Mouse (Mus musculus) MEL (cell line): ENCODE results near the gene Cd82. TPM values are rescaled to one million over a fixed set of nuclear protein-coding genes. Genes with fewer than 3 reads are reported as not detected.

Experiments used
- DNase-seq: peaks from one replicate; pipeline ENCODE4 v3.0.0; 2011; ENCODE audit warnings: low read depth, low spot score
- H3K27ac ChIP-seq: 2 replicates; pipeline ENCODE4 v1.5.1; 2012; ENCODE audit warnings: low read depth, mild to moderate bottlenecking, control low read depth, low read length, moderate library complexity; ENCODE audit not compliant: control insufficient read depth
- H3K27me3 ChIP-seq, 2 experiments: fragments of 150-350 bp in 1 of 2; sonication (generic) in 1 of 2; 2 replicates each; pipeline ENCODE4 v1.6.1; 2012; ENCODE audit warnings: low read length in 2 of 2, mild to moderate bottlenecking in 2 of 2, improper control_type of control experiment in 1 of 2, moderate library complexity in 1 of 2; ENCODE audit not compliant: insufficient read depth in 2 of 2, control insufficient read depth in 1 of 2
- H3K36me3 ChIP-seq, 2 experiments: 2 replicates each; pipeline ENCODE4 v1.6.1; 2012 to 2014; ENCODE audit warnings: low read length in 2 of 2, improper control_type of control experiment in 1 of 2, inconsistent platforms in 1 of 2, mild to moderate bottlenecking in 1 of 2; ENCODE audit not compliant: insufficient read depth in 2 of 2, control insufficient read depth in 1 of 2
- H3K4me1 ChIP-seq, 2 experiments: fragments of 150-350 bp in 1 of 2; sonication (generic) in 1 of 2; 2 replicates each; pipeline ENCODE4 v1.6.1; 2012; ENCODE audit warnings: low read length in 2 of 2, improper control_type of control experiment in 1 of 2, mild to moderate bottlenecking in 1 of 2; ENCODE audit not compliant: insufficient read depth in 2 of 2, control insufficient read depth in 1 of 2
- H3K4me3 ChIP-seq, 2 experiments: fragments of 150-350 bp in 1 of 2; sonication (generic) in 1 of 2; 2 replicates each; pipeline ENCODE4 v1.5.1; 2012; ENCODE audit warnings: low read depth in 2 of 2, low read length in 2 of 2, mild to moderate bottlenecking in 2 of 2, moderate library complexity in 2 of 2, control low read depth in 1 of 2, improper control_type of control experiment in 1 of 2; ENCODE audit not compliant: control insufficient read depth in 1 of 2, insufficient read depth in 1 of 2
- H3K79me2 ChIP-seq: 2 replicates; pipeline ENCODE4 v1.6.1; 2012; ENCODE audit warnings: mild to moderate bottlenecking, low read length, moderate library complexity; ENCODE audit not compliant: control insufficient read depth, poor library complexity, insufficient read depth
- H3K9ac ChIP-seq: 2 replicates; pipeline ENCODE4 v1.6.1; 2012; ENCODE audit warnings: low read depth, mild to moderate bottlenecking, control low read depth, low read length, moderate library complexity; ENCODE audit not compliant: control insufficient read depth, poor library complexity, severe bottlenecking
- H3K9me3 ChIP-seq: fragments of 150-350 bp; sonication (generic); replicated peaks from 2 replicates; pipeline ENCODE4 v1.6.1; 2012; ENCODE audit warnings: mild to moderate bottlenecking, low read length, improper control_type of control experiment, moderate library complexity; ENCODE audit not compliant: insufficient read depth
- BHLHE40 ChIP-seq: IDR thresholded peaks from 2 replicates; pipeline ENCODE4 v1.6.1; 2012; ENCODE audit warnings: low read depth, mild to moderate bottlenecking, inconsistent platforms, low read length, improper control_type of control experiment, borderline replicate concordance
- CHD1 ChIP-seq: IDR thresholded peaks from 2 replicates; pipeline ENCODE4 v1.6.1; 2012; ENCODE audit warnings: low read depth, mild to moderate bottlenecking, inconsistent platforms, low read length, improper control_type of control experiment
- CHD2 ChIP-seq: IDR thresholded peaks from 2 replicates; pipeline ENCODE4 v1.6.1; 2011; ENCODE audit warnings: low read length, improper control_type of control experiment
- ELF1 ChIP-seq: IDR thresholded peaks from 2 replicates; pipeline ENCODE4 v1.6.1; 2014; ENCODE audit warnings: low read depth, mild to moderate bottlenecking, inconsistent platforms, low read length, improper control_type of control experiment, moderate library complexity
- ETS1 ChIP-seq: IDR thresholded peaks from 2 replicates; pipeline ENCODE4 v1.6.1; 2012; ENCODE audit warnings: low read depth, mild to moderate bottlenecking, inconsistent platforms, low read length, improper control_type of control experiment, moderate library complexity
- KAT2A ChIP-seq: conservative IDR thresholded peaks from 2 replicates; pipeline ENCODE4 v1.6.1; 2012; ENCODE audit warnings: low read depth, low read length, improper control_type of control experiment, inconsistent platforms
- MAZ ChIP-seq: IDR thresholded peaks from 2 replicates; pipeline ENCODE4 v1.6.1; 2012; ENCODE audit warnings: low read depth, mild to moderate bottlenecking, inconsistent platforms, low read length, improper control_type of control experiment
- MEF2A ChIP-seq: IDR thresholded peaks from 2 replicates; pipeline ENCODE4 v1.6.1; 2014; ENCODE audit warnings: low read depth, mild to moderate bottlenecking, inconsistent platforms, low read length, improper control_type of control experiment; ENCODE audit not compliant: poor library complexity, insufficient replicate concordance, severe bottlenecking; ENCODE audit errors: extremely low read depth
- MXI1 ChIP-seq: IDR thresholded peaks from 2 replicates; pipeline ENCODE4 v1.6.1; 2011; ENCODE audit warnings: mild to moderate bottlenecking, low read depth, low read length, improper control_type of control experiment
- MYC ChIP-seq: IDR thresholded peaks from 2 replicates; pipeline ENCODE4 v1.6.1; 2011; ENCODE audit warnings: low read depth, mild to moderate bottlenecking, low read length, improper control_type of control experiment, moderate library complexity
- POLR2A ChIP-seq, 2 experiments: IDR thresholded peaks; 2 replicates each; pipeline ENCODE4 v1.6.1; 2011 to 2012; ENCODE audit warnings: low read length in 2 of 2, mild to moderate bottlenecking in 2 of 2, control low read depth in 1 of 2, improper control_type of control experiment in 1 of 2, low read depth in 1 of 2, moderate library complexity in 1 of 2; ENCODE audit not compliant: control insufficient read depth in 1 of 2, insufficient read depth in 1 of 2, poor library complexity in 1 of 2
- RAD21 ChIP-seq: IDR thresholded peaks from 2 replicates; pipeline ENCODE4 v1.6.1; 2011; ENCODE audit warnings: mild to moderate bottlenecking, low read depth, low read length, improper control_type of control experiment
- SMC3 ChIP-seq: IDR thresholded peaks from 2 replicates; pipeline ENCODE4 v1.6.1; 2011; ENCODE audit warnings: low read depth, low read length, improper control_type of control experiment
- TAL1 ChIP-seq: IDR thresholded peaks from 2 replicates; pipeline ENCODE4 v1.6.1; 2012; ENCODE audit warnings: mild to moderate bottlenecking, inconsistent platforms, low read length, moderate library complexity, mixed read lengths
- UBTF ChIP-seq: IDR thresholded peaks from 2 replicates; pipeline ENCODE4 v1.6.1; 2012; ENCODE audit warnings: low read depth, mild to moderate bottlenecking, inconsistent platforms, low read length, improper control_type of control experiment, moderate library complexity, borderline replicate concordance; ENCODE audit not compliant: insufficient read depth
- USF1 ChIP-seq: IDR thresholded peaks from 2 replicates; pipeline ENCODE4 v1.6.1; 2014; ENCODE audit warnings: low read depth, mild to moderate bottlenecking, inconsistent platforms, low read length, improper control_type of control experiment, moderate library complexity
- ZC3H11A ChIP-seq: IDR thresholded peaks from 2 replicates; pipeline ENCODE4 v1.6.1; 2012; ENCODE audit warnings: low read depth, mild to moderate bottlenecking, inconsistent platforms, low read length, improper control_type of control experiment
- polyA plus RNA-seq, 2 experiments: library from polyadenylated mRNA; stranded (reverse) in 1 of 2; unstranded in 1 of 2; fragments of >175 nt in 1 of 2; fragments of >200 nt in 1 of 2; gene quantifications; 2 replicates each; pipeline versions ENCODE4 v1.2.1 to v1.2.4; 2012; ENCODE audit warnings: low replicate concordance in 2 of 2, low read depth in 1 of 2; ENCODE audit not compliant: insufficient read length in 2 of 2, insufficient read depth in 1 of 2, missing spikeins in 1 of 2
- total RNA-seq: library from RNA; depleted of rRNA; stranded (reverse); fragments of 300-350 nt; gene quantifications from 2 replicates; pipeline ENCODE4 v1.2.3, GENCODE M21; 2012

Cd82 gene
- total and polyA plus RNA-seq, 3 experiments: 37.6 to 59.7 TPM; not detected in 1

DNA sequence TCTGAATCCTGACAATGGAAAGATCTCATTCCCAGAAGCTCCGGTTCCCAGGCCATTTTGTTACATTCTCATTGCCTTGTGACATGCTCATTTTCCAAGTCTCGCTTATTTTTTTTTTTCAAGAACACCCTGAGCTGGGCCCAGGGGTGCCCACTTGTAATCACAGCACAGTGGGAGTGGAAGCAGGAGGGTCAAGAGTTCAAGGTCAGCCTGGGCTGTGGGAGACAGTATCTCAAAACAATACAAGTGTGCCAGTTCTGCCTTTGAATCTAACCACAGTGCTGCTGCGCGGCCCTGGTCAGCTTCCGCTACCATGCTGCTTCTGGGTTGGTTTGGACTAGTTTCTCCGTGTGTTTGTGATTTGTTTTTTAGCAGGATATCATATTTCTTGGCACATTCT, 59.7 kb downstream of the Cd82 start:
- no peaks in the 10 kb centered on the region for H3K36me3 ChIP-seq
- no peaks in the 10 kb centered on the region for H3K79me2 ChIP-seq
- peaks cover 6 to 10% of the 10 kb centered on the region in 2 experiments for H3K27me3 ChIP-seq
- DNase-seq: no peak
- H3K27ac ChIP-seq: no peak overlapping the region
- H3K9ac ChIP-seq: no peak overlapping the region
- H3K9me3 ChIP-seq: no peaks in the 10 kb centered on the region
- TF ChIP-seq ETS1 (no peak), SMC3 (no peak), UBTF (no peak), RAD21 (no peak), USF1 (no peak), TAL1 (no peak), MAZ (no peak), CHD2 (no peak), BHLHE40 (no peak), MEF2A (no peak), KAT2A (no peak)
- no peaks in the 10 kb centered on the region for H3K4me1 ChIP-seq
- no peak overlapping the region for H3K4me3 ChIP-seq

DNA sequence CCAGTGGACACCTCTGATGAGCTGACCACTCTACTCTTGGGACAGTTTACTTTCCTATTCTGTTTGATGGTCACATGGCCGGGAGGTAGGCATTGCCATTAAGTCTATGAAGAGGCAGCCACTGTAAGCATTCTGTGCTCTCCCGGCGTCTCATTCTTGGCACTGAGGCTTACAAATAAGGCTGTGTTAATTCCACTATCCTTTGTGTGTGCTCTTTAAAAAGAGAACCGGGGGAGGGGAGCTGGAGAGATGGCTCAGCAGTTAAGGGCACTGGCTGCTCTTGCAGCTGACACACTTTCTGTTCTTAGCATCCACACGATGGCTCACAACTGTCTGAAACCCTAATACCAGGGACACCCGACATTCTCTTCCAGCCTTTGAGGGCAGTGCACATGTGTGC, 71.7 kb downstream of the Cd82 start:
- Histone ChIP-seq H3K9ac (no peak overlapping the region), H3K79me2 (no peaks in the 10 kb centered on the region), H3K4me3 (no peak overlapping the region)

DNA sequence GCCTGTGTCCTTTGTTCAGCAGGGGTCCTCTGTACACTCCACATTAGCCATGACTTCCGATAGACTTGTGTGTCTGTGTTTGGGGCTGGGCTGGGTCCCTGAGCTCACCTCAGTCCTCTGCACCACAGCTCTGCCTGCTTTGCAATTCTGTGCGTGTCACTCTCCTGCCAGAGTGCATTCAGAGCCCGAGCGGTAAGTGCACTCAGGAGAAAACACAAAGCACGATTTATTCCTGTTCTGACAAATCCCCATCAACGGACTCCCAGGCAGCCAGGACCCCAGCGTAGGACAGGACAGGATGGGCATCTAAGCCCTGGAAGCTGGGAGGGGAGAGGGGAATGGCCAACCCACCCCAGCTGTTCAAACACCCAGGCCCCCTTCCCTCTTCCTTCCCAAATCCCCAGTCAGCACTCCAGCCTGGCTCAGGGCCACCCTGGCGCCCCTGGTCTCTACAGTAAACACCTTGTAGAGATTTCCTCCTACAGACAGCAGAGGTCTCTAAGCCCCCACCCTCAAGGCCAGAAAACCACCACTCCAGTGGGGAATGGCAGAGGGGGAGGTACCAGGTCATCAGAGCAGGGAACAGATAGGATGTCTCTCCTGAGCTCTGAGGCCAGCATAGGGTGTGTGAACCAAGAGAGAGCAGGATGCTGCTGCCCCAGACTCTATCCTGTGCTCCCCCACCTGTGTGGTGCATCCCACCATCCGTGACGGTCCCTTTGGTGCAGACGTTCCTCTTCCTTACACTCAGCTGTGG, 72.6 kb downstream of the Cd82 start:
- no peak for DNase-seq
- no peaks in the 10 kb centered on the region for H3K79me2 ChIP-seq

More for the DNA sequence above, 71.7 kb downstream of the Cd82 start:
- no peaks in the 10 kb centered on the region for H3K4me1 ChIP-seq
- H3K36me3 ChIP-seq: no peaks in the 10 kb centered on the region
- no peak overlapping the region for H3K27ac ChIP-seq
- H3K27me3 ChIP-seq: peaks cover 13 to 21% of the 10 kb centered on the region in 2 experiments
- TF ChIP-seq UBTF (no peak), ZC3H11A (no peak), ELF1 (no peak), CHD1 (no peak)
- no peak for DNase-seq
- H3K9me3 ChIP-seq: no peaks in the 10 kb centered on the region

More for the DNA sequence above, 72.6 kb downstream of the Cd82 start:
- no peak overlapping the region for H3K27ac ChIP-seq
- H3K36me3 ChIP-seq: no peaks in the 10 kb centered on the region
- H3K4me3 ChIP-seq: no peak overlapping the region
- no peaks in the 10 kb centered on the region for H3K9me3 ChIP-seq
- H3K9ac ChIP-seq: no peak overlapping the region
- peaks cover 9 to 23% of the 10 kb centered on the region in 2 experiments for H3K27me3 ChIP-seq
- no peaks in the 10 kb centered on the region for H3K4me1 ChIP-seq
- TF ChIP-seq POLR2A (IDR thresholded peaks at IDR 0.05; ENCODE audit: control insufficient read depth in 1 of 2, insufficient read depth in 1 of 2, low read depth in 1 of 2, low read length in 2 of 2, poor library complexity in 1 of 2): no peak
- no peak for TF ChIP-seq MXI1
- TF ChIP-seq MYC: no peak
- no peak for TF ChIP-seq TAL1
- TF ChIP-seq ETS1: no peak
